Mouse (Mus musculus): ENCODE data around the gene Dpm2.
A peak's percentile ranks its signal among the peaks of the same experiment; 100 is the strongest.

The Dpm2 gene

GRCm38 (mm10) chr2:32586871-32587351 lies 16.3 kb downstream of the Dpm2 start, which contains the start of gene St6galnac4:
St6galnac4 (plus strand) TSS chr2:32587095.
- peak; percentile 83 for DNase-seq

GRCm38 (mm10) chr2:32587731-32588321 lies 17.2 kb downstream of the Dpm2 start:
- no peak for DNase-seq

- DNase-seq: no peak
Observed at GRCm38 (mm10) chr2:32589213-32589795, 18.6 kb downstream of the Dpm2 start.

GRCm38 (mm10) chr2:32590224-32590623 lies 19.6 kb downstream of the Dpm2 start:
- DNase-seq: no peak

GRCm38 (mm10) chr2:32591249-32591648 lies 20.6 kb downstream of the Dpm2 start:
- DNase-seq: no peak

- no peak for DNase-seq
Observed at GRCm38 (mm10) chr2:32596725-32597124, 26.1 kb downstream of the Dpm2 start.

GRCm38 (mm10) chr2:32597248-32597647 lies 26.6 kb downstream of the Dpm2 start:
- DNase-seq: no peak

GRCm38 (mm10) chr2:32597699-32598098 lies 27.0 kb downstream of the Dpm2 start:
- no peak for DNase-seq

- DNase-seq: no peak
Observed at GRCm38 (mm10) chr2:32598506-32598905, 27.8 kb downstream of the Dpm2 start.

GRCm38 (mm10) chr2:32599409-32599808 lies 28.8 kb downstream of the Dpm2 start, which contains the start of gene St6galnac6:
St6galnac6 (plus strand) TSS chr2:32599709.
- no peak for DNase-seq

- no peak for DNase-seq
Observed at GRCm38 (mm10) chr2:32601417-32602065, 30.9 kb downstream of the Dpm2 start.

- peak; percentile 94 for DNase-seq
Observed at GRCm38 (mm10) chr2:32602600-32603054, 32.0 kb downstream of the Dpm2 start.

GRCm38 (mm10) chr2:32604631-32605030 lies 34.0 kb downstream of the Dpm2 start:
- no peak for DNase-seq

- DNase-seq: peak; percentile 78
Observed at GRCm38 (mm10) chr2:32606161-32607142, 35.8 kb downstream of the Dpm2 start.

- no peak for DNase-seq
Observed at GRCm38 (mm10) chr2:32607262-32607947, 36.7 kb downstream of the Dpm2 start.

GRCm38 (mm10) chr2:32608141-32608777 lies 37.6 kb downstream of the Dpm2 start:
- peak; percentile 62 for DNase-seq

GRCm38 (mm10) chr2:32608778-32609435 lies 38.2 kb downstream of the Dpm2 start:
- no peak for DNase-seq

GRCm38 (mm10) chr2:32610610-32611229 lies 40.1 kb downstream of the Dpm2 start:
- peak; percentile 62 for DNase-seq

- no peak for DNase-seq
Observed at GRCm38 (mm10) chr2:32612274-32612673, 41.6 kb downstream of the Dpm2 start.

- DNase-seq: no peak
Observed at GRCm38 (mm10) chr2:32617109-32617508, 46.5 kb downstream of the Dpm2 start.

- DNase-seq: no peak
Observed at GRCm38 (mm10) chr2:32617601-32618000, 46.9 kb downstream of the Dpm2 start.

Measured in kidney, adult 18-20 months (tissue).